Mouse (Mus musculus): ENCODE results near the gene H2-DMb2. TPM values are rescaled to one million over a fixed set of nuclear protein-coding genes. Genes with fewer than 3 reads are reported as not detected.

H2-DMb2 gene
- total and polyA plus RNA-seq, 2 experiments from 2014 or later, result 0.38 TPM; not detected in 1

GRCm38 (mm10) chr17:34119249-34120179, 23.6 kb upstream of the H2-DMb2 start, which contains the start of gene H2-DMa:
Gene H2-DMa (plus strand): TSS chr17:34119541.
- DNase-seq (ENCODE audit: low spot score), result peak; percentile 98

DNA sequence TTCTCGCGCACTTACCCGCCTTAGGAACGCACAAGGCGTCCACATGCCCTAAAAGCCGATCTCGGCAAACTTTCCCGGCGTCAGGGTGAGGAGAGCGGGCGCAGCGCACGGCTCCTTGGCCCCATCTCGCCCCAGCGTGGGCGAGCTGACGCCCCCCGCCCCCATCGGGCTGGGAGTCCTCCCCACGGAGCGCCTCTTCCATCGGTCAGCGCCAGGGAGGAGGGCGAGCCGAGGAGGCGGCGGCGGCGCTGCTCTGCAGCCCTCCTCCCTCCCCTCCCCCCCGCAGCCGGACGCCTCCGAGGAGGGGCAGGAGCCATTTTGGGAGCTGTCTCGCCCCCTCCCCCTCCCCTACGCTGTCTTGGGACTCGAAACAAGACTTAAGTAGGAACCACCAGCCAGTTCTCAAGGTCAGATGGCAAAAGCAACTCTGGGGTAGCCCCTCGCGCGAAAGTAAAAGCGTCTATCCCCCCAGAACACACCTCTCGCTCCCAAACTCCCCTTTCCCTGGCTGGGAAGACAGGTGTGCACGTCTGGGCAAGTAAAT, 22.9 kb upstream of the H2-DMb2 start:
- 1% methylated on average over 36 of the region's 42 CpGs for WGBS
- H3K4me3 ChIP-seq (ENCODE audit: low read depth, low read length), result peak overlapping the region; percentile 95

More at GRCm38 (mm10) chr17:34119249-34120179, 23.6 kb upstream of the H2-DMb2 start, which contains the start of gene H2-DMa:
- TF ChIP-seq CTCF (IDR thresholded peaks at IDR 0.05; ENCODE audit: low read depth) (no peak), EP300 (IDR thresholded peaks at IDR 0.05; ENCODE audit: low read depth) (peak; percentile 86)
- H3K4me3 ChIP-seq (ENCODE audit: low read depth, low read length), result peak within 1 kb of the TSS; percentile 95
- peaks cover 9% of the 10 kb centered on the region; the same call in 1 of the 2 replicates for H3K4me1 ChIP-seq (ENCODE audit: control insufficient read depth, insufficient read depth)
- H3K36me3 ChIP-seq (replicated peaks; ENCODE audit: control insufficient read depth, insufficient read depth, low read length), result peaks cover 37% of the 10 kb centered on the region
- H3K4me2 ChIP-seq (ENCODE audit: low read depth, low read length), result peak within 1 kb of the TSS; percentile 90
- ATAC-seq (ENCODE audit: insufficient read depth, low read depth), result peak; percentile 71
- no peaks in the 10 kb centered on the region for H3K9me3 ChIP-seq (replicated peaks; ENCODE audit: control insufficient read depth, low read length)
- under 1% methylated on average over 96 of the region's 96 CpGs for WGBS
- no peaks in the 10 kb centered on the region for H3K27me3 ChIP-seq (ENCODE audit: control insufficient read depth, insufficient read depth, low read length)
- H3K27ac ChIP-seq (ENCODE audit: low read depth), result peak within 1 kb of the TSS; percentile 100
- H3K9ac ChIP-seq (replicated peaks; ENCODE audit: low read depth, low read length), result peak within 1 kb of the TSS; percentile 97

GRCm38 (mm10) chr17:34120814-34121171, 22.3 kb upstream of the H2-DMb2 start:
- TF ChIP-seq EP300 (IDR thresholded peaks at IDR 0.05; ENCODE audit: low read depth) (no peak), CTCF (IDR thresholded peaks at IDR 0.05; ENCODE audit: low read depth) (peak; percentile 23; the same call in 1 of the 2 replicates)
- Histone ChIP-seq H3K9ac (replicated peaks; ENCODE audit: low read depth, low read length) (peak overlapping the region; percentile 97), H3K27ac (ENCODE audit: low read depth) (peak overlapping the region; percentile 100), H3K36me3 (replicated peaks; ENCODE audit: control insufficient read depth, insufficient read depth, low read length) (peaks cover 24% of the 10 kb centered on the region), H3K4me2 (ENCODE audit: low read depth, low read length) (peak overlapping the region; percentile 90), H3K27me3 (ENCODE audit: control insufficient read depth, insufficient read depth, low read length) (no peaks in the 10 kb centered on the region), H3K4me1 (ENCODE audit: control insufficient read depth, insufficient read depth) (peaks cover 15% of the 10 kb centered on the region), H3K4me3 (ENCODE audit: low read depth, low read length) (peak overlapping the region; percentile 95), H3K9me3 (replicated peaks; ENCODE audit: control insufficient read depth, low read length) (no peaks in the 10 kb centered on the region)
- DNase-seq (ENCODE audit: low spot score) (no peak), ATAC-seq (ENCODE audit: insufficient read depth, low read depth) (peak; percentile 15)
- WGBS, result under 1% methylated on average over 26 of the region's 31 CpGs

More for the DNA sequence above, 22.9 kb upstream of the H2-DMb2 start:
- ATAC-seq (ENCODE audit: insufficient read depth, low read depth) (peak; percentile 22), DNase-seq (ENCODE audit: low spot score) (peak; percentile 85)
- peaks cover 15% of the 10 kb centered on the region for H3K4me1 ChIP-seq (ENCODE audit: control insufficient read depth, insufficient read depth)
- no peaks in the 10 kb centered on the region for H3K9me3 ChIP-seq (replicated peaks; ENCODE audit: control insufficient read depth, low read length)
- TF ChIP-seq CTCF (IDR thresholded peaks at IDR 0.05; ENCODE audit: low read depth) (no peak), EP300 (IDR thresholded peaks at IDR 0.05; ENCODE audit: low read depth) (peak; percentile 69; the same call in 1 of the 2 replicates)
- peak overlapping the region; percentile 90 for H3K4me2 ChIP-seq (ENCODE audit: low read depth, low read length)
- peaks cover 30% of the 10 kb centered on the region for H3K36me3 ChIP-seq (replicated peaks; ENCODE audit: control insufficient read depth, insufficient read depth, low read length)
- peak overlapping the region; percentile 97 for H3K9ac ChIP-seq (replicated peaks; ENCODE audit: low read depth, low read length)
- no peaks in the 10 kb centered on the region for H3K27me3 ChIP-seq (ENCODE audit: control insufficient read depth, insufficient read depth, low read length)
- H3K27ac ChIP-seq (ENCODE audit: low read depth), result peak overlapping the region; percentile 100

GRCm38 (mm10) chr17:34121172-34121878, 21.8 kb upstream of the H2-DMb2 start:
- Histone ChIP-seq H3K9me3 (replicated peaks; ENCODE audit: control insufficient read depth, low read length) (no peaks in the 10 kb centered on the region), H3K27me3 (ENCODE audit: control insufficient read depth, insufficient read depth, low read length) (no peaks in the 10 kb centered on the region), H3K4me2 (ENCODE audit: low read depth, low read length) (peak overlapping the region; percentile 90), H3K9ac (replicated peaks; ENCODE audit: low read depth, low read length) (peak overlapping the region; percentile 97), H3K27ac (ENCODE audit: low read depth) (peak overlapping the region; percentile 100), H3K36me3 (replicated peaks; ENCODE audit: control insufficient read depth, insufficient read depth, low read length) (peaks cover 19% of the 10 kb centered on the region), H3K4me1 (ENCODE audit: control insufficient read depth, insufficient read depth) (peaks cover 15% of the 10 kb centered on the region), H3K4me3 (ENCODE audit: low read depth, low read length) (peak overlapping the region; percentile 95)
- TF ChIP-seq EP300 (IDR thresholded peaks at IDR 0.05; ENCODE audit: low read depth), result no peak; the same call in 1 of the 2 replicates
- TF ChIP-seq CTCF (IDR thresholded peaks at IDR 0.05; ENCODE audit: low read depth), result no peak
- DNase-seq (ENCODE audit: low spot score), result peak; percentile 92
- ATAC-seq (ENCODE audit: insufficient read depth, low read depth), result peak; percentile 16
- under 1% methylated on average over 30 of the region's 35 CpGs for WGBS

GRCm38 (mm10) chr17:34121879-34122187, 21.3 kb upstream of the H2-DMb2 start:
- H3K9me3 ChIP-seq (replicated peaks; ENCODE audit: control insufficient read depth, low read length), result no peaks in the 10 kb centered on the region
- no peak for ATAC-seq (ENCODE audit: insufficient read depth, low read depth)
- 0% methylated on average over 8 of the region's 10 CpGs for WGBS
- H3K9ac ChIP-seq (replicated peaks; ENCODE audit: low read depth, low read length), result peak overlapping the region; percentile 97
- H3K27me3 ChIP-seq (ENCODE audit: control insufficient read depth, insufficient read depth, low read length), result no peaks in the 10 kb centered on the region
- peak overlapping the region; percentile 95 for H3K4me3 ChIP-seq (ENCODE audit: low read depth, low read length)
- TF ChIP-seq EP300 (IDR thresholded peaks at IDR 0.05; ENCODE audit: low read depth) (no peak), CTCF (IDR thresholded peaks at IDR 0.05; ENCODE audit: low read depth) (no peak)
- H3K4me2 ChIP-seq (ENCODE audit: low read depth, low read length), result peak overlapping the region; percentile 90
- H3K36me3 ChIP-seq (replicated peaks; ENCODE audit: control insufficient read depth, insufficient read depth, low read length), result peaks cover 14% of the 10 kb centered on the region
- peaks cover 10% of the 10 kb centered on the region for H3K4me1 ChIP-seq (ENCODE audit: control insufficient read depth, insufficient read depth)
- peak; percentile 40 for DNase-seq (ENCODE audit: low spot score)
- peak overlapping the region; percentile 100 for H3K27ac ChIP-seq (ENCODE audit: low read depth)

All from heart, postnatal 0 days (tissue).